Mouse (Mus musculus) embryo, embryonic 11 days (tissue): ENCODE results near the gene Zdhhc7.

Experiments used
- DNase-seq: peaks from one replicate; pipeline ENCODE4 v3.0.0-alpha.2; 2015

The Zdhhc7 gene

GRCm38 (mm10) chr8:120113758-120114255 is 12.5 kb upstream of the Zdhhc7 start, which contains the start of gene 6430548M08Rik:
Gene 6430548M08Rik (plus strand): TSS chr8:120114152.
- peak; percentile 100 for DNase-seq

- DNase-seq, result no peak
Measured at GRCm38 (mm10) chr8:120113306-120113705, 12.0 kb upstream of the Zdhhc7 start.

GRCm38 (mm10) chr8:120112535-120112934 is 11.3 kb upstream of the Zdhhc7 start:
- no peak for DNase-seq

- no peak for DNase-seq
Measured at GRCm38 (mm10) chr8:120111382-120111781, 10.1 kb upstream of the Zdhhc7 start.

GRCm38 (mm10) chr8:120110966-120111365 is 9.7 kb upstream of the Zdhhc7 start:
- no peak for DNase-seq

GRCm38 (mm10) chr8:120109149-120109548 is 7.9 kb upstream of the Zdhhc7 start:
- no peak for DNase-seq

GRCm38 (mm10) chr8:120104721-120105272 is 3.5 kb upstream of the Zdhhc7 start:
- DNase-seq, result no peak

- DNase-seq, result no peak
Measured at GRCm38 (mm10) chr8:120103916-120104315, 2.6 kb upstream of the Zdhhc7 start.

- no peak for DNase-seq
Measured at GRCm38 (mm10) chr8:120100388-120101067, 754 bp downstream of the Zdhhc7 start.

- no peak for DNase-seq
Measured at GRCm38 (mm10) chr8:120096486-120096885, 4.8 kb downstream of the Zdhhc7 start.

- no peak for DNase-seq
Measured at GRCm38 (mm10) chr8:120094801-120095200, 6.5 kb downstream of the Zdhhc7 start.

- DNase-seq, result no peak
Measured at GRCm38 (mm10) chr8:120093103-120093502, 8.2 kb downstream of the Zdhhc7 start.

GRCm38 (mm10) chr8:120091032-120091431 is 10.2 kb downstream of the Zdhhc7 start:
- no peak for DNase-seq

- no peak for DNase-seq
Measured at GRCm38 (mm10) chr8:120089511-120089910, 11.8 kb downstream of the Zdhhc7 start.

GRCm38 (mm10) chr8:120084783-120085182 is 16.5 kb downstream of the Zdhhc7 start:
- no peak for DNase-seq

- DNase-seq, result no peak
Measured at GRCm38 (mm10) chr8:120083261-120083660, 18.0 kb downstream of the Zdhhc7 start.

GRCm38 (mm10) chr8:120079361-120079760 is 21.9 kb downstream of the Zdhhc7 start:
- DNase-seq, result no peak

GRCm38 (mm10) chr8:120078080-120078479 is 23.2 kb downstream of the Zdhhc7 start:
- DNase-seq, result peak; percentile 87

GRCm38 (mm10) chr8:120075347-120075746 is 25.9 kb downstream of the Zdhhc7 start:
- no peak for DNase-seq

GRCm38 (mm10) chr8:120074516-120074915 is 26.8 kb downstream of the Zdhhc7 start:
- DNase-seq, result no peak

GRCm38 (mm10) chr8:120072827-120073226 is 28.5 kb downstream of the Zdhhc7 start:
- no peak for DNase-seq

GRCm38 (mm10) chr8:120072259-120072658 is 29.0 kb downstream of the Zdhhc7 start:
- no peak for DNase-seq

- peak; percentile 81 for DNase-seq
Measured at GRCm38 (mm10) chr8:120071684-120072083, 29.6 kb downstream of the Zdhhc7 start.

GRCm38 (mm10) chr8:120067936-120068668 is 33.2 kb downstream of the Zdhhc7 start:
- no peak for DNase-seq
